Mouse (Mus musculus) CD4-positive, CD25-positive, alpha-beta regulatory T cell, adult 2 months (primary cell): ENCODE measurements around the gene Scg3.
"Not testable (repeated sequence)": the region's sequence is repeated elsewhere in the genome, so short reads cannot be mapped to it uniquely, and the experiment has no call there.

Experiments
- DNase-seq: peaks from one replicate; pipeline ENCODE4 v3.0.0-alpha.2; 2012; ENCODE audit warnings: low read depth, low spot score

Gene Scg3

GRCm38 (mm10) chr9:75683426-75684191 lies at the start of gene Scg3:
Gene Scg3, minus strand, starts transcription at chr9:75684056.
- peak; percentile 46 for DNase-seq

- DNase-seq, result peak; percentile 75
These were observed 36.3 kb upstream of the Scg3 start for GRCm38 (mm10) chr9:75719952-75720687.

GRCm38 (mm10) chr9:75719481-75719880 lies 35.6 kb upstream of the Scg3 start:
- no peak for DNase-seq

GRCm38 (mm10) chr9:75684772-75685171 lies 916 bp upstream of the Scg3 start:
- no peak for DNase-seq

GRCm38 (mm10) chr9:75684292-75684691 lies 436 bp upstream of the Scg3 start:
- DNase-seq, result no peak

GRCm38 (mm10) chr9:75680606-75681005 lies 3.2 kb downstream of the Scg3 start:
- no peak for DNase-seq

- no peak for DNase-seq
These were observed 4.2 kb downstream of the Scg3 start for GRCm38 (mm10) chr9:75679629-75680028.

- no peak for DNase-seq
These were observed 5.5 kb downstream of the Scg3 start for GRCm38 (mm10) chr9:75678341-75678740.

- no peak for DNase-seq
These were observed 7.6 kb downstream of the Scg3 start for GRCm38 (mm10) chr9:75676226-75676625.

GRCm38 (mm10) chr9:75672769-75673168 lies 11.1 kb downstream of the Scg3 start:
- no peak for DNase-seq

GRCm38 (mm10) chr9:75666612-75667011 lies 17.2 kb downstream of the Scg3 start:
- DNase-seq, result no peak

- no peak for DNase-seq
These were observed 18.5 kb downstream of the Scg3 start for GRCm38 (mm10) chr9:75665364-75665763.

- DNase-seq, result no peak
These were observed 22.9 kb downstream of the Scg3 start for GRCm38 (mm10) chr9:75660917-75661316.

GRCm38 (mm10) chr9:75656456-75656855 lies 27.4 kb downstream of the Scg3 start:
- DNase-seq, result not testable (repeated sequence)

GRCm38 (mm10) chr9:75653981-75654911 lies 29.6 kb downstream of the Scg3 start:
- DNase-seq, result no peak

- DNase-seq, result peak; percentile 55
These were observed 38.5 kb downstream of the Scg3 start for GRCm38 (mm10) chr9:75645405-75645804.

- no peak for DNase-seq
These were observed 49.6 kb downstream of the Scg3 start for GRCm38 (mm10) chr9:75634226-75634625.

- no peak for DNase-seq
These were observed 50.3 kb downstream of the Scg3 start for GRCm38 (mm10) chr9:75633603-75634002.

GRCm38 (mm10) chr9:75632902-75633301 lies 51.0 kb downstream of the Scg3 start:
- DNase-seq, result peak; percentile 64

- DNase-seq, result no peak
These were observed 51.7 kb downstream of the Scg3 start for GRCm38 (mm10) chr9:75632111-75632510.

GRCm38 (mm10) chr9:75630823-75631454 lies 52.9 kb downstream of the Scg3 start:
- DNase-seq, result peak; percentile 58

GRCm38 (mm10) chr9:75626308-75626604 lies 57.6 kb downstream of the Scg3 start:
- no peak for DNase-seq
